Mouse (Mus musculus): ENCODE results near the gene Cep70. TPM values are rescaled to one million over a fixed set of nuclear protein-coding genes. Genes with fewer than 3 reads are reported as not detected.

Gene Cep70
- 7.9 to 12.1 TPM (median 10.0 TPM) in 4 replicates for total RNA-seq (2023)

DNA sequence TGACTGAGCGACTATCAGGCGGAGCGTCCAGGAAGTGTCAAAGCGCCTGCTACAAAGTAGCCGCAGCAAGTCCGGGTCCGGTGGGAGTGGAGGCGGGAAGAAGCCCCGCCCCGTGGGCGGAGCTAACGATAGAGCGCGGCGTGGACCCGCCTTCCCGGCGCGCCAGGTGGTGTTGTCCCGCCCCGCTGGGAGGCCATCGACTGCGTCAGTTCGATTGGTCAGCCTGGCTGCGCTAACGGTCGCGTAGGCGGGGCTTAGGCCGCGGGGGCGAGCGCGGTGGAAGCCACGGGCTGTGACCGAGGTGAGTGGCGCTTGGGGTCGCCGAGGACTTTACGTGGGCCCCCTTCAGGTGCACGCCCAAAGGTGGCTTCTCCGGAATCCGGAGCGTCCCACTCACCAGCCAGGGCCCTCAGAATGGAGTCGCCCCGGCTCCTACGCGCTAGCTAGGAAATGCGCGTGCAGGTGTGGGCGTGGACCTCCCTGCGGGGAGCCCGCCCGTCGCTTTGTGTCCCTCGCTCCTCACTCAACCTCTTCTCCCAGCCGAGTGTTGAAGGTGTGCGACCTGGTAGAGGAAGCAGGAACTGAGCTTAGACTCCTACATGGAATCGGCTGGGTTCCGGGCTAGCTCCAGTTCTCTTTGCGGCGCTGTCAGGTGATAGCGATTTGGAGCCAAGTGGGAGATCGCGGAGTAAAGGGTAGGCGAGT lies at the start of gene Cep70:
Gene Cep70 (plus strand): TSS at position 178 of the 705 bp plus-strand sequence.

GRCm38 (mm10) chr9:99237139-99237538 lies 6.0 kb upstream of the Cep70 start, which contains the start of gene Faiml:
TSS of gene Faiml (minus strand) at chr9:99237239.

Other genes with a start within 250 kb of the Cep70 start
- gene Gm1123, start 207.7 kb upstream of the Cep70 start, total RNA-seq (2023) = 0.39 TPM in 1 of 4 replicates, not detected in the others
- gene Pik3cb, start 102.7 kb upstream of the Cep70 start, total RNA-seq (2023) = 1.6 to 2.3 TPM (median 1.8 TPM) in 4 replicates
- gene Faiml, start 6.1 kb upstream of the Cep70 start, total RNA-seq (2023) = not detected in 4 replicates
- not detected in 4 replicates for gene Esyt3, start 115.2 kb downstream of the Cep70 start, total RNA-seq (2023)
- gene Mras, start 194.0 kb downstream of the Cep70 start, total RNA-seq (2023) = 0.12 to 0.49 TPM in 2 of 4 replicates, not detected in the others
- not detected in 4 replicates for gene Nme9, start 208.1 kb downstream of the Cep70 start, total RNA-seq (2023)

All from B cell, adult 62 days (primary cell).